ENCODE assay signal across 9 mouse cellular contexts in the genomic region with DNA sequence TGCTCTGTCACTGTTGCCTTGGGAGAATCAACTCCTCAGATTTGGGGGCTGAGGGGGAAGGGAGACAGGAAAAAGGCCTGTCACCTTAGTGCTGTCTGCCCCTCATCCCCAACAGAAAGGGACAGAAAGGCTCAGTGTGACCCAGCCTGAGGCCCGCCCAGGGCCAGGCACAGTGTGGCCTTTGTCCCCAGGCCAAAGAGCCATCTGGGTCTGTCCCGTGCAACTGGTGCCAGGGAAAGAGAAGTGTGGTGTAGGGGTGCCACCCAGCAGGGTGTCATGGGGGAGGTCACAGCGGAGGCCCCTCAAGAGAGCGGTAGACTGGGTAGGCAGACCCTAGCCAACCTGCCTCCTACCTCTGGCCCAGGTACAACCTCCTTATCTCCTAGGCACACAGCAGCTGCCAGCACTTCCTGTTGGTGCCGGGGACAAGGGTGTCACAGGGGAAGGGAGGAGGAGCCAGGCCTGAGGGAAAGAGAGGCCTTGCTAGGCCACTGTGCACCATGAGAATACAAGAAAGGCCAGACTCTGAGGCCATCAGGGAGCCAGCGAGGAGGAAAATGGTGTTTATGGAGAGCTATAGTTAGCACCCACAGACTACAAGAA. TPM values are rescaled to one million over a fixed set of nuclear protein-coding genes. Genes with fewer than 3 reads are reported as not detected.
A peak's percentile ranks its signal among the peaks of the same experiment; 100 is the strongest.
DNase-seq lines count a peak whose midpoint lies in the region; ATAC-seq and TF ChIP-seq lines count a peak whose summit lies in the region.
"Had no signal": no experiment of that assay in that cellular context is flagged by ENCODE, and none has a peak within 500 bp of the region (broad histone marks: within the 10 kb centered on the region; RNA-seq: fewer than 3 reads in every experiment).

No protein-coding gene starts in this region.

- DNase-seq in heart, adult 2 months, result peak; percentile 34 to 37
- DNase-seq in heart, postnatal 25 days (ENCODE audit: low spot score), result no peak
- peak; percentile 25 for DNase-seq in CD4-positive, CD25-positive, alpha-beta regulatory T cell, adult 2 months (ENCODE audit: low read depth, low spot score)
- no peak for DNase-seq in frontal cortex, postnatal 25 days (ENCODE audit: low spot score in 2 of 2)
- no peak for DNase-seq in gastrocnemius, adult 18-20 months (ENCODE audit: low spot score)

- no peaks in the 10 kb centered on the region for H3K79me2 ChIP-seq in heart, adult 2 months (replicated peaks; ENCODE audit: control insufficient read depth, insufficient read depth, low read length)

- no peak for TF ChIP-seq CTCF in heart, adult 2 months (IDR thresholded peaks at IDR 0.05)

- H3K27ac ChIP-seq in heart, adult 2 months, result peak overlapping the region; percentile 45
- peak overlapping the region; percentile 32; the same call in 1 of the 2 replicates for H3K27ac ChIP-seq in liver, embryonic 12.5 days
- no peak overlapping the region for H3K27ac ChIP-seq in forebrain, embryonic 16.5 days (ENCODE audit: low read length)

- H3K27me3 ChIP-seq in heart, adult 2 months (ENCODE audit: control insufficient read depth, insufficient read depth, low read length), result no peaks in the 10 kb centered on the region
- H3K27me3 ChIP-seq in liver, embryonic 12.5 days (replicated peaks), result no peaks in the 10 kb centered on the region
- no peaks in the 10 kb centered on the region for H3K27me3 ChIP-seq in forebrain, embryonic 16.5 days (replicated peaks; ENCODE audit: control insufficient read depth, insufficient read depth, low read length)

- H3K4me1 ChIP-seq in heart, adult 2 months (ENCODE audit: control insufficient read depth, insufficient read depth, low read length), result peaks cover 12% of the 10 kb centered on the region
- peaks cover 28% of the 10 kb centered on the region for H3K4me1 ChIP-seq in liver, embryonic 12.5 days
- peaks cover 16% of the 10 kb centered on the region; the same call in 1 of the 2 replicates for H3K4me1 ChIP-seq in forebrain, embryonic 16.5 days (replicated peaks; ENCODE audit: control insufficient read depth, insufficient read depth, low read length)

- no peak for TF ChIP-seq POLR2A in heart, adult 2 months (IDR thresholded peaks at IDR 0.05; ENCODE audit: insufficient read depth, low read depth, low read length)

- no peaks in the 10 kb centered on the region for H3K36me3 ChIP-seq in heart, adult 2 months (ENCODE audit: control insufficient read depth, insufficient read depth, low read length)
- no peaks in the 10 kb centered on the region for H3K36me3 ChIP-seq in liver, embryonic 12.5 days
- H3K36me3 ChIP-seq in forebrain, embryonic 16.5 days (ENCODE audit: control insufficient read depth, insufficient read depth), result no peaks in the 10 kb centered on the region

- ATAC-seq in granulocyte monocyte progenitor cell, adult 5-6 weeks (replicated peaks; ENCODE audit: poor library complexity, severe bottlenecking), result peak; percentile 36
- ATAC-seq in liver, embryonic 12.5 days, result peak; percentile 59
- no peak for ATAC-seq in forebrain, embryonic 16.5 days
- ATAC-seq: hindbrain, embryonic 16.5 days had no signal

- no peak overlapping the region for H3K9ac ChIP-seq in heart, adult 2 months (ENCODE audit: low read depth, low read length)
- no peak overlapping the region for H3K9ac ChIP-seq in liver, embryonic 12.5 days
- H3K9ac ChIP-seq in forebrain, embryonic 16.5 days (replicated peaks; ENCODE audit: low read depth, low read length), result no peak overlapping the region

- H3K4me3 ChIP-seq in heart, adult 2 months, result no peak overlapping the region
- H3K4me3 ChIP-seq in liver, embryonic 12.5 days, result no peak overlapping the region
- H3K4me3 ChIP-seq in forebrain, embryonic 16.5 days (replicated peaks; ENCODE audit: low read length), result no peak overlapping the region

- 46% methylated on average over 6 of the region's 6 CpGs for WGBS in heart, adult 2 months
- WGBS in liver, embryonic 12.5 days (ENCODE audit: insufficient replicate concordance), result 35% methylated on average over 6 of the region's 6 CpGs
- WGBS in forebrain, embryonic 16.5 days, result 80% methylated on average over 6 of the region's 6 CpGs

- H3K4me2 ChIP-seq in liver, embryonic 12.5 days, result no peak overlapping the region
- H3K4me2 ChIP-seq in forebrain, embryonic 16.5 days (ENCODE audit: low read length), result no peak overlapping the region

- intact Hi-C loops in heart, adult 2 months (cut with DNase I), result no loop called here
- intact Hi-C loops in heart, postnatal 25 days (cut with DNase I), result no loop called here

- no peaks in the 10 kb centered on the region for H3K9me3 ChIP-seq in liver, embryonic 12.5 days (replicated peaks)
- no peaks in the 10 kb centered on the region for H3K9me3 ChIP-seq in forebrain, embryonic 16.5 days (ENCODE audit: control insufficient read depth, low read length)

- no peak for TF ChIP-seq EP300 in heart, adult 2 months (IDR thresholded peaks at IDR 0.05; ENCODE audit: insufficient read depth, low read depth, low read length)

RNA-seq across cellular contexts. Expression of a gene that starts 13.6 kb away (rescaled TPM):
- total RNA-seq in heart, adult 2 months (2021), result 10 to 100 TPM; 14.0 to 15.8 TPM
- polyA plus RNA-seq in heart, adult 2 months (2012; rRNA removed), result 20.9 and 25.1 TPM in 2 replicates
- total RNA-seq in heart, postnatal 25 days (2021), result 10 to 100 TPM; 10.9 to 12.0 TPM
- total RNA-seq in granulocyte monocyte progenitor cell, adult 5-6 weeks (2014; fragmentation: Nextera tagmentation), result 4.0 and 6.5 TPM in 2 replicates
- total RNA-seq in granulocyte monocyte progenitor cell, adult 5-6 weeks (2017), result 0.36 and 0.43 TPM in 2 replicates
- polyA plus RNA-seq in liver, embryonic 12.5 days (2016; fragmentation: Nextera tagmentation; extraction: Ambion mirVana), result 2.7 and 3.1 TPM in 2 replicates
- polyA plus RNA-seq in forebrain, embryonic 16.5 days (2015; fragmentation: Nextera tagmentation; extraction: Ambion mirVana), result 0.48 and 1.9 TPM in 2 replicates
- 1 to 10 TPM; 5.0 to 6.1 TPM for total RNA-seq in gastrocnemius, adult 18-20 months (2021)

RNA-seq across cellular contexts. Expression of a gene that starts 58.0 kb away (rescaled TPM):
- total RNA-seq in heart, adult 2 months (2021), result 1 to 10 TPM; 1.4 to 1.6 TPM
- 3.0 and 3.6 TPM in 2 replicates for polyA plus RNA-seq in heart, adult 2 months (2012; rRNA removed)
- 1 to 10 TPM; 1.3 to 1.6 TPM for total RNA-seq in heart, postnatal 25 days (2021)
- total RNA-seq in granulocyte monocyte progenitor cell, adult 5-6 weeks (2014; fragmentation: Nextera tagmentation), result not detected in 2 replicates
- 0.82 and 4.8 TPM in 2 replicates for total RNA-seq in granulocyte monocyte progenitor cell, adult 5-6 weeks (2017)
- 8.2 and 8.5 TPM in 2 replicates for polyA plus RNA-seq in liver, embryonic 12.5 days (2016; fragmentation: Nextera tagmentation; extraction: Ambion mirVana)
- 10.9 and 11.2 TPM in 2 replicates for polyA plus RNA-seq in forebrain, embryonic 16.5 days (2015; fragmentation: Nextera tagmentation; extraction: Ambion mirVana)
- total RNA-seq in gastrocnemius, adult 18-20 months (2021), result 10 to 100 TPM; 12.1 to 14.6 TPM

Comparison
In these comparisons a context has a peak if more than half of its experiments do, and no peak if none do; other contexts are left out.
1. DNase-seq: peak in heart, adult 2 months (2 of 2) and CD4-positive, CD25-positive, alpha-beta regulatory T cell, adult 2 months (single experiment); none in heart, postnatal 25 days (single experiment), frontal cortex, postnatal 25 days (0 of 2) and gastrocnemius, adult 18-20 months (single experiment).